Mouse (Mus musculus) limb, embryonic 15.5 days (tissue): ENCODE data around the gene Ccdc27. TPM values are rescaled to one million over a fixed set of nuclear protein-coding genes. Genes with fewer than 3 reads are reported as not detected.

Experiments used
- ATAC-seq: fragments of 200-750 bp; cut with Nextera tagmentation; 2 replicates; pipeline ENCODE4 v1.8.0; 2017; ENCODE audit warnings: low read depth, moderate TSS enrichment; ENCODE audit not compliant: insufficient number of reproducible peaks, low FRiP score, low TSS enrichment
- H3K27ac ChIP-seq: fragments of 300-500 bp; sonication (generic); 2 replicates; pipeline ENCODE4 v1.5.1; 2015; ENCODE audit warnings: moderate library complexity, mild to moderate bottlenecking, inconsistent platforms
- H3K27me3 ChIP-seq: fragments of 300-500 bp; sonication (generic); 2 replicates; pipeline ENCODE4 v1.6.1; 2015; ENCODE audit warnings: inconsistent platforms
- H3K36me3 ChIP-seq: fragments of 300-500 bp; sonication (generic); 2 replicates; pipeline ENCODE4 v1.6.1; 2015; ENCODE audit warnings: inconsistent platforms
- H3K4me1 ChIP-seq: fragments of 300-500 bp; sonication (generic); 2 replicates; pipeline ENCODE4 v1.6.1; 2015; ENCODE audit warnings: inconsistent platforms
- H3K4me2 ChIP-seq: fragments of 300-500 bp; sonication (generic); 2 replicates; pipeline ENCODE4 v1.6.1; 2015; ENCODE audit warnings: mild to moderate bottlenecking, inconsistent platforms
- H3K4me3 ChIP-seq: fragments of 300-500 bp; sonication (generic); 2 replicates; pipeline ENCODE4 v1.5.1; 2015; ENCODE audit warnings: mild to moderate bottlenecking, inconsistent platforms
- H3K9ac ChIP-seq: fragments of 300-500 bp; sonication (generic); 2 replicates; pipeline ENCODE4 v1.6.1; 2015; ENCODE audit warnings: inconsistent platforms
- H3K9me3 ChIP-seq: fragments of 300-500 bp; sonication (generic); 2 replicates; pipeline ENCODE4 v1.6.1; 2016; ENCODE audit warnings: inconsistent platforms
- WGBS: fragments of 180-500 bp; shearing (Covaris S2); methylation state at CpG from one replicate; pipeline ENCODE4 v1.1.7; 2015; 5-methylcytosine and 5-hydroxymethylcytosine counted together
- polyA plus RNA-seq: library from polyadenylated mRNA; unstranded; fragments of >200 nt; fragmentation: Nextera tagmentation; extraction: Ambion mirVana; gene quantifications from 2 replicates; pipeline ENCODE4 v1.2.1, GENCODE M21; 2015

Ccdc27 gene
- polyA plus RNA-seq, 1 experiment from 2014 or later, result not detected

DNA sequence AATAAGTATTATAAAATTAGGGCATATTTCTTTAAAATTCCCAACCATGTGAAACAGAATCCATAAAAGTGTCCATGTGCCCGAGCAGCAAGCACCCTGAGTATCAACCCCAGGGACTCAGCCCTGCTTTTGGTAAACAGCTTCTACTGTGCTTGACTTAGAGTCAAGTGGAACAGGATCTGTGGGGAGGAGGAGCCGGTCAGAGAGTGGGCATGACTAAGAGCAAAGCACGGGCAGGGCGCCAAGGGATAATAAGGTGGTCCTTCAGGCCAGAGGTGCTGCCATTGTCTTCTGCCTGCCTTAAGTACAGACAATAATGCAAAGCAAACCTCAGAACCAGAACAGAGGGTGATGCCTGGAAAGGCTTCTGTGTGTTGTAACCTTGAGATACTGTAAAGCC is 34.7 kb downstream of the Ccdc27 start:
- Histone ChIP-seq H3K27ac (no peak overlapping the region), H3K9ac (no peak overlapping the region), H3K4me3 (no peak overlapping the region), H3K4me2 (no peak overlapping the region), H3K36me3 (peaks cover 50% of the 10 kb centered on the region), H3K27me3 (no peaks in the 10 kb centered on the region), H3K4me1 (peaks cover 8% of the 10 kb centered on the region), H3K9me3 (no peaks in the 10 kb centered on the region)
- no peak for ATAC-seq
- 73% methylated on average over 4 of the region's 4 CpGs for WGBS

- ATAC-seq, result no peak
- Histone ChIP-seq H3K4me2 (no peak overlapping the region), H3K9me3 (no peaks in the 10 kb centered on the region), H3K4me3 (no peak overlapping the region), H3K27ac (no peak overlapping the region), H3K27me3 (no peaks in the 10 kb centered on the region), H3K36me3 (peaks cover 61% of the 10 kb centered on the region), H3K9ac (no peak overlapping the region), H3K4me1 (peaks cover 2% of the 10 kb centered on the region; the same call in 1 of the 2 replicates)
- 84% methylated on average over 6 of the region's 6 CpGs for WGBS
These were observed 36.2 kb downstream of the Ccdc27 start for GRCm38 (mm10) chr4:154006264-154006663.

GRCm38 (mm10) chr4:154005488-154005887 is 37.0 kb downstream of the Ccdc27 start:
- peaks cover 61% of the 10 kb centered on the region for H3K36me3 ChIP-seq
- no peaks in the 10 kb centered on the region for H3K27me3 ChIP-seq
- no peak for ATAC-seq
- no peak overlapping the region for H3K9ac ChIP-seq
- no peak overlapping the region for H3K4me3 ChIP-seq
- 87% methylated on average over 5 of the region's 5 CpGs for WGBS
- H3K27ac ChIP-seq, result no peak overlapping the region
- H3K9me3 ChIP-seq, result no peaks in the 10 kb centered on the region
- H3K4me2 ChIP-seq, result no peak overlapping the region
- no peaks in the 10 kb centered on the region for H3K4me1 ChIP-seq

GRCm38 (mm10) chr4:153993505-153993904 is 49.0 kb downstream of the Ccdc27 start:
- no peak for ATAC-seq
- Histone ChIP-seq H3K9me3 (no peaks in the 10 kb centered on the region), H3K27ac (no peak overlapping the region), H3K36me3 (peaks cover 88% of the 10 kb centered on the region), H3K9ac (no peak overlapping the region), H3K27me3 (no peaks in the 10 kb centered on the region), H3K4me1 (no peaks in the 10 kb centered on the region), H3K4me2 (no peak overlapping the region), H3K4me3 (no peak overlapping the region)
- 86% methylated on average over 8 of the region's 8 CpGs for WGBS

- Histone ChIP-seq H3K4me2 (no peak overlapping the region), H3K9ac (no peak overlapping the region), H3K9me3 (no peaks in the 10 kb centered on the region), H3K27me3 (no peaks in the 10 kb centered on the region), H3K36me3 (peaks cover 88% of the 10 kb centered on the region), H3K4me1 (no peaks in the 10 kb centered on the region), H3K4me3 (no peak overlapping the region), H3K27ac (no peak overlapping the region)
- ATAC-seq, result no peak
- 89% methylated on average over 10 of the region's 10 CpGs for WGBS
These were observed 49.8 kb downstream of the Ccdc27 start for GRCm38 (mm10) chr4:153992715-153993114.

GRCm38 (mm10) chr4:153980470-153980869 is 62.0 kb downstream of the Ccdc27 start:
- no peaks in the 10 kb centered on the region for H3K27me3 ChIP-seq
- peaks cover 17% of the 10 kb centered on the region for H3K4me1 ChIP-seq
- peaks cover 60% of the 10 kb centered on the region for H3K36me3 ChIP-seq
- no peak overlapping the region for H3K4me3 ChIP-seq
- no peak overlapping the region for H3K9ac ChIP-seq
- H3K9me3 ChIP-seq, result no peaks in the 10 kb centered on the region
- no peak overlapping the region for H3K27ac ChIP-seq
- ATAC-seq, result no peak
- 94% methylated on average over 11 of the region's 11 CpGs for WGBS
- no peak overlapping the region for H3K4me2 ChIP-seq

DNA sequence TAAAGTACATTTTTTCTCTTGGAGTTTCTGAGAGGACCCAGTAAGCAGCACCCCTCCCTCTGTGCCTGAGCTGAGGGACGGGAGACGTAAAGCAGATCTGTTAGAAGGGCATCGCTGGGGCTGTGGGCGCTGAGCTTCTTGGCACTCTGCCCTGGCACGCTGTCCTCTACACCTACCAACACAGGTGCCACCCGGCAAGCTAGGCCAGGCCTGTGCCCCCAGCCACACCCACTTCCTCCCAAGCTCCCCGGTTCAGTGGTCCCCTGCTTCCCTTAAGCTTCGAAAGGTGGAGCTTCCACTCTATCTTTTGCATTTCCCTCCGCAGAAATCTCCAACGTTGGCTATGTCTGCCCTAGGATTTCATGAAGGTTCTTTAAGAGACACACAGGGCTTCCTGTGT is 63.2 kb downstream of the Ccdc27 start:
- Histone ChIP-seq H3K4me1 (peaks cover 20% of the 10 kb centered on the region), H3K27ac (no peak overlapping the region), H3K4me2 (no peak overlapping the region), H3K36me3 (peaks cover 48% of the 10 kb centered on the region), H3K9ac (no peak overlapping the region), H3K9me3 (no peaks in the 10 kb centered on the region), H3K27me3 (no peaks in the 10 kb centered on the region), H3K4me3 (no peak overlapping the region)
- no peak for ATAC-seq
- WGBS, result 84% methylated on average over 10 of the region's 10 CpGs

Other genes starting within 250 kb of the Ccdc27 start
- 66.7 and 69.3 TPM in 2 replicates for gene A430005L14Rik, start 85.4 kb downstream of the Ccdc27 start, polyA plus RNA-seq
- 11.4 and 12.6 TPM in 2 replicates for gene Dffb, start 67.6 kb downstream of the Ccdc27 start, polyA plus RNA-seq
- gene Cep104, start 67.5 kb downstream of the Ccdc27 start, polyA plus RNA-seq, result 13.7 and 16.1 TPM in 2 replicates
- 14.7 and 17.1 TPM in 2 replicates for gene Lrrc47, start 30.9 kb downstream of the Ccdc27 start, polyA plus RNA-seq
- gene Smim1, start 16.4 kb downstream of the Ccdc27 start, polyA plus RNA-seq, result 17.6 and 24.6 TPM in 2 replicates
- gene Trp73, start 97.5 kb upstream of the Ccdc27 start, polyA plus RNA-seq, result 3.4 and 3.9 TPM in 2 replicates
- 38.5 and 39.9 TPM in 2 replicates for gene Wrap73, start 99.7 kb upstream of the Ccdc27 start, polyA plus RNA-seq
- 149 and 157 TPM in 2 replicates for gene Tprgl, start 118.0 kb upstream of the Ccdc27 start, polyA plus RNA-seq
- gene Megf6, start 128.1 kb upstream of the Ccdc27 start, polyA plus RNA-seq, result 104 and 110 TPM in 2 replicates